Mouse (Mus musculus) brain, adult 2 months (tissue): ENCODE measurements at regions not wholly inside any gene's neighbourhood (a gene's known extent, or its start where the extent isn't known, plus 50 kb on each side); places are given as distances from the start of the nearest gene placed in this dataset.

Experiments used
- DNase-seq: peaks from one replicate; pipeline ENCODE4 v3.0.0; 2011; ENCODE audit warnings: low read depth, low spot score

- no peak for DNase-seq
Measured at GRCm38 (mm10) chr6:118330496-118330895, 88.8 kb downstream of the Bms1 start.

- DNase-seq = no peak
Measured at GRCm38 (mm10) chr6:118327458-118327857, 91.8 kb downstream of the Bms1 start.

- DNase-seq = no peak
Measured at GRCm38 (mm10) chr6:118325681-118326080, 93.6 kb downstream of the Bms1 start.

GRCm38 (mm10) chr6:118324559-118324958 lies 94.7 kb downstream of the Bms1 start:
- no peak for DNase-seq

- peak; percentile 28 for DNase-seq
Measured at GRCm38 (mm10) chr6:118323052-118323451, 96.2 kb downstream of the Bms1 start.

- DNase-seq = no peak
Measured at GRCm38 (mm10) chr6:118322631-118323030, 96.6 kb downstream of the Bms1 start.

GRCm38 (mm10) chr6:118322061-118322460 lies 97.2 kb downstream of the Bms1 start:
- no peak for DNase-seq

- DNase-seq = no peak
Measured at GRCm38 (mm10) chr6:118320021-118320525, 99.2 kb downstream of the Bms1 start.

GRCm38 (mm10) chr6:118315881-118316280 lies 103.4 kb downstream of the Bms1 start:
- no peak for DNase-seq

- no peak for DNase-seq
Measured at GRCm38 (mm10) chr6:118314941-118315687, 104.2 kb downstream of the Bms1 start.

GRCm38 (mm10) chr6:118311081-118311480 lies 108.2 kb downstream of the Bms1 start:
- DNase-seq = no peak

GRCm38 (mm10) chr6:118309923-118310322 lies 109.4 kb downstream of the Bms1 start:
- no peak for DNase-seq

- no peak for DNase-seq
Measured at GRCm38 (mm10) chr6:118308586-118308985, 110.7 kb downstream of the Bms1 start.

- DNase-seq = no peak
Measured at GRCm38 (mm10) chr6:118307481-118307880, 110.0 kb upstream of the Ret start.

- no peak for DNase-seq
Measured at GRCm38 (mm10) chr6:118305209-118305608, 107.7 kb upstream of the Ret start.

GRCm38 (mm10) chr6:118302783-118303350 lies 105.3 kb upstream of the Ret start:
- peak; percentile 34 for DNase-seq

GRCm38 (mm10) chr6:118301880-118302782 lies 104.6 kb upstream of the Ret start:
- DNase-seq = peak; percentile 11

GRCm38 (mm10) chr6:118300781-118301180 lies 103.3 kb upstream of the Ret start:
- no peak for DNase-seq

GRCm38 (mm10) chr6:118297576-118297975 lies 100.1 kb upstream of the Ret start:
- DNase-seq = no peak

- DNase-seq = no peak
Measured at GRCm38 (mm10) chr6:118293986-118294385, 96.5 kb upstream of the Ret start.

- no peak for DNase-seq
Measured at GRCm38 (mm10) chr6:118292928-118293327, 95.4 kb upstream of the Ret start.

GRCm38 (mm10) chr6:118292272-118292671 lies 94.8 kb upstream of the Ret start:
- DNase-seq = no peak
